ENCODE assay signal across 29 mouse cellular contexts in the genomic region with DNA sequence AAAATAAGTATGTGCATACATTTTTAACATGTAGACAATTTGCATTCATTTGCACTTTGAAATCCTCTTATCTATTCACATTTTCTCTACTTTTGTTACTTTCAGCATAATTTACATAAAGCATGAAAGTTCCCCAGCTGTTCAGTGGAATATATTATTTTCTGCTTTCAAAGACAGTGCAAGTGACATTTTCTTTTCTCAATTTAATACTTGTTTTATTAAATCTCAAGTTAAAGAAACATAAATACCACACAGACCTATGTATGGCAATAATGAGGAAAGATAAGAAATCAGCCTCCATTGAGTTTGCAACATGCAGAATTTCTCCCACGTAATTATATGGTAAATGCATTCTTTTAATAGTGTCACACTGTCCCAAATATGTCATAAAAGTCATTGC.
DNase-seq lines count a peak whose midpoint lies in the region; ATAC-seq and TF ChIP-seq lines count a peak whose summit lies in the region.
"Had no signal": no experiment of that assay in that cellular context is flagged by ENCODE, and none has a peak within 500 bp of the region (broad histone marks: within the 10 kb centered on the region; RNA-seq: fewer than 3 reads in every experiment).

No protein-coding gene starts in this region.

- no peak overlapping the region for H3K27ac ChIP-seq in forebrain, embryonic 14.5 days (ENCODE audit: low read depth, low read length)
- H3K27ac ChIP-seq in forebrain, embryonic 10.5 days: no peak overlapping the region
- H3K27ac ChIP-seq in midbrain, embryonic 12.5 days (replicated peaks): no peak overlapping the region
- no peak overlapping the region for H3K27ac ChIP-seq in midbrain, embryonic 11.5 days (ENCODE audit: low read depth, low read length)
- H3K27ac ChIP-seq: gastrocnemius, adult 2 months; heart, embryonic 15.5 days; hindbrain, embryonic 10.5 days; hindbrain, embryonic 13.5 days; intestine, embryonic 15.5 days had no signal

- H3K4me2 ChIP-seq in forebrain, embryonic 14.5 days (ENCODE audit: low read length): no peak overlapping the region
- no peak overlapping the region for H3K4me2 ChIP-seq in midbrain, embryonic 12.5 days (replicated peaks)
- no peak overlapping the region for H3K4me2 ChIP-seq in midbrain, embryonic 11.5 days
- H3K4me2 ChIP-seq: heart, embryonic 12.5 days; heart, embryonic 15.5 days; hindbrain, embryonic 13.5 days; intestine, embryonic 15.5 days had no signal

- peak; percentile 50 for DNase-seq in forebrain, embryonic 14.5 days (ENCODE audit: low spot score)
- no peak for DNase-seq in forebrain, embryonic 10.5 days (ENCODE audit: extremely low spot score, low spot score)
- no peak for DNase-seq in midbrain, embryonic 11.5 days (ENCODE audit: low spot score, missing footprints)
- peak; percentile 58 for DNase-seq in brain, embryonic 14.5 days (ENCODE audit: low read depth)
- DNase-seq in gastrocnemius, postnatal 10 days: no peak
- no peak for DNase-seq in embryo, embryonic 11 days
- DNase-seq: adrenal gland, postnatal 10 days; adrenal gland, postnatal 36 days; B cell, adult 2 months; cerebellum, adult 11-12 months; cerebellum, adult 8-10 months; cerebellum, postnatal 10 days; cerebellum, postnatal 36 days; gastrocnemius, adult 2 months; gastrocnemius, postnatal 25 days; heart, adult 18-20 months; heart, postnatal 10 days; heart, postnatal 36 days; kidney, adult 11 months had no signal

- no peak overlapping the region for H3K9ac ChIP-seq in forebrain, embryonic 14.5 days (ENCODE audit: low read length)
- no peak overlapping the region for H3K9ac ChIP-seq in midbrain, embryonic 12.5 days (replicated peaks)
- no peak overlapping the region for H3K9ac ChIP-seq in midbrain, embryonic 11.5 days (ENCODE audit: low read length)
- H3K9ac ChIP-seq: heart, embryonic 12.5 days; heart, embryonic 15.5 days; hindbrain, embryonic 13.5 days; intestine, embryonic 15.5 days had no signal

- WGBS in forebrain, embryonic 14.5 days: 53% methylated on average over 1 of the region's 1 CpGs
- WGBS in forebrain, embryonic 10.5 days: 70% methylated on average over 1 of the region's 1 CpGs
- 62% methylated on average over 1 of the region's 1 CpGs for WGBS in midbrain, embryonic 12.5 days
- 74% methylated on average over 1 of the region's 1 CpGs for whole genome bisulfite sequencing in midbrain, embryonic 11.5 days

- peak; percentile 65 for ATAC-seq in forebrain, embryonic 14.5 days
- peak; percentile 57 for ATAC-seq in midbrain, embryonic 12.5 days (ENCODE audit: low FRiP score, low read depth)
- ATAC-seq in midbrain, embryonic 11.5 days (ENCODE audit: low FRiP score): no peak
- ATAC-seq: hindbrain, embryonic 16.5 days; intestine, embryonic 15.5 days; Patski had no signal

- H3K4me1 ChIP-seq in forebrain, embryonic 14.5 days (ENCODE audit: control insufficient read depth, insufficient read depth, low read length): no peaks in the 10 kb centered on the region
- H3K4me1 ChIP-seq in forebrain, embryonic 10.5 days: no peaks in the 10 kb centered on the region
- no peaks in the 10 kb centered on the region for H3K4me1 ChIP-seq in midbrain, embryonic 12.5 days
- H3K4me1 ChIP-seq in midbrain, embryonic 11.5 days (ENCODE audit: control insufficient read depth, insufficient read depth, low read length): no peaks in the 10 kb centered on the region
- H3K4me1 ChIP-seq: heart, embryonic 12.5 days; heart, embryonic 15.5 days; hindbrain, embryonic 10.5 days; hindbrain, embryonic 13.5 days; intestine, embryonic 15.5 days had no signal

- no peaks in the 10 kb centered on the region for H3K27me3 ChIP-seq in forebrain, embryonic 14.5 days (replicated peaks; ENCODE audit: control insufficient read depth, insufficient read depth, low read length)
- no peaks in the 10 kb centered on the region for H3K27me3 ChIP-seq in forebrain, embryonic 10.5 days (ENCODE audit: poor library complexity, severe bottlenecking)
- no peaks in the 10 kb centered on the region for H3K27me3 ChIP-seq in midbrain, embryonic 12.5 days
- H3K27me3 ChIP-seq in midbrain, embryonic 11.5 days (ENCODE audit: control insufficient read depth, insufficient read depth, low read length): no peaks in the 10 kb centered on the region
- H3K27me3 ChIP-seq: CH12.LX; heart, embryonic 12.5 days; heart, embryonic 15.5 days; hindbrain, embryonic 13.5 days; intestine, embryonic 15.5 days; Patski had no signal

- H3K9me3 ChIP-seq in forebrain, embryonic 14.5 days (replicated peaks; ENCODE audit: control insufficient read depth, low read length): no peaks in the 10 kb centered on the region
- H3K9me3 ChIP-seq in forebrain, embryonic 10.5 days: no peaks in the 10 kb centered on the region
- no peaks in the 10 kb centered on the region for H3K9me3 ChIP-seq in midbrain, embryonic 12.5 days
- H3K9me3 ChIP-seq in midbrain, embryonic 11.5 days (ENCODE audit: control insufficient read depth, low read length): no peaks in the 10 kb centered on the region
- H3K9me3 ChIP-seq: G1E; heart, embryonic 12.5 days; heart, embryonic 15.5 days; hindbrain, embryonic 10.5 days; hindbrain, embryonic 13.5 days; intestine, embryonic 15.5 days had no signal

- H3K4me3 ChIP-seq in forebrain, embryonic 14.5 days (ENCODE audit: low read depth, low read length): no peak overlapping the region
- no peak overlapping the region for H3K4me3 ChIP-seq in forebrain, embryonic 10.5 days
- no peak overlapping the region for H3K4me3 ChIP-seq in midbrain, embryonic 12.5 days
- no peak overlapping the region for H3K4me3 ChIP-seq in midbrain, embryonic 11.5 days (ENCODE audit: low read depth, low read length)
- H3K4me3 ChIP-seq: gastrocnemius, adult 2 months; heart, embryonic 12.5 days; heart, embryonic 15.5 days; hindbrain, embryonic 10.5 days; hindbrain, embryonic 13.5 days; intestine, embryonic 15.5 days had no signal

- no peak for TF ChIP-seq POLR2A in brain, embryonic 14.5 days (IDR thresholded peaks at IDR 0.05; ENCODE audit: borderline replicate concordance, extremely low read depth, insufficient read depth, insufficient read length, poor library complexity, severe bottlenecking)

- TF ChIP-seq CTCF in brain, embryonic 14.5 days (IDR thresholded peaks at IDR 0.05; ENCODE audit: borderline replicate concordance, extremely low read depth, insufficient read depth, insufficient read length): no peak

- H3K36me3 ChIP-seq in forebrain, embryonic 14.5 days (ENCODE audit: control insufficient read depth, insufficient read depth, low read length): no peaks in the 10 kb centered on the region
- no peaks in the 10 kb centered on the region for H3K36me3 ChIP-seq in forebrain, embryonic 10.5 days (replicated peaks)
- H3K36me3 ChIP-seq in midbrain, embryonic 12.5 days: no peaks in the 10 kb centered on the region
- H3K36me3 ChIP-seq in midbrain, embryonic 11.5 days (ENCODE audit: control insufficient read depth, insufficient read depth, low read length): no peaks in the 10 kb centered on the region
- H3K36me3 ChIP-seq: G1E; heart, embryonic 12.5 days; heart, embryonic 15.5 days; hindbrain, embryonic 10.5 days; hindbrain, embryonic 13.5 days; intestine, embryonic 15.5 days had no signal

Comparison
In these comparisons a context has a peak if more than half of its experiments do, and no peak if none do; other contexts are left out.
1. DNase-seq: peak in forebrain, embryonic 14.5 days (single experiment) and brain, embryonic 14.5 days (single experiment); none in forebrain, embryonic 10.5 days (single experiment), midbrain, embryonic 11.5 days (single experiment), gastrocnemius, postnatal 10 days (single experiment) and embryo, embryonic 11 days (single experiment).